Mouse (Mus musculus) brain, embryonic 14.5 days (tissue): ENCODE results near the gene Ddx11.
"Not testable (repeated sequence)": the region's sequence is repeated elsewhere in the genome, so short reads cannot be mapped to it uniquely, and the experiment has no call there.

Experiments used
- CTCF ChIP-seq: fragments of 200-500 bp; IDR thresholded peaks from 2 replicates; pipeline ENCODE4 v1.5.1; 2012; ENCODE audit warnings: inconsistent platforms, mild to moderate bottlenecking, moderate library complexity, borderline replicate concordance; ENCODE audit not compliant: insufficient read depth, insufficient read length; ENCODE audit errors: extremely low read depth
- POLR2A ChIP-seq: fragments of 200-500 bp; IDR thresholded peaks from 2 replicates; pipeline ENCODE4 v1.6.1; 2012; ENCODE audit warnings: mild to moderate bottlenecking, inconsistent platforms, borderline replicate concordance; ENCODE audit not compliant: poor library complexity, insufficient read depth, insufficient read length, severe bottlenecking; ENCODE audit errors: extremely low read depth

GRCm38 (mm10) chr17:66170971-66171370 is 47.7 kb downstream of the Ddx11 start:
- TF ChIP-seq CTCF, POLR2A: not testable (repeated sequence)
